Mouse (Mus musculus) forebrain, embryonic 16.5 days (tissue): ENCODE measurements around the gene Tcf7l2. TPM values are rescaled to one million over a fixed set of nuclear protein-coding genes. Genes with fewer than 3 reads are reported as not detected.
A peak's percentile ranks its signal among the peaks of the same experiment; 100 is the strongest.

Experiments used
- ATAC-seq: fragments of 200-750 bp; cut with Nextera tagmentation; 2 replicates; pipeline ENCODE4 v1.8.0; 2017; ENCODE audit warnings: mild to moderate bottlenecking, moderate library complexity
- H3K27ac ChIP-seq: fragments of 300-500 bp; sonication (generic); 2 replicates; pipeline ENCODE4 v1.5.1; 2014; ENCODE audit warnings: low read length, control low read depth
- H3K27me3 ChIP-seq: fragments of 300-500 bp; sonication (generic); replicated peaks from 2 replicates; pipeline ENCODE4 v1.6.1; 2014; ENCODE audit warnings: low read length; ENCODE audit not compliant: control insufficient read depth, insufficient read depth
- H3K36me3 ChIP-seq: fragments of 300-500 bp; sonication (generic); 2 replicates; pipeline ENCODE4 v1.6.1; 2014; ENCODE audit not compliant: control insufficient read depth, insufficient read depth
- H3K4me1 ChIP-seq: fragments of 300-500 bp; sonication (generic); replicated peaks from 2 replicates; pipeline ENCODE4 v1.6.1; 2014; ENCODE audit warnings: low read length; ENCODE audit not compliant: control insufficient read depth, insufficient read depth
- H3K4me2 ChIP-seq: fragments of 300-500 bp; sonication (generic); 2 replicates; pipeline ENCODE4 v1.6.1; 2014; ENCODE audit warnings: mild to moderate bottlenecking, low read length, control low read depth
- H3K4me3 ChIP-seq: fragments of 300-500 bp; sonication (generic); replicated peaks from 2 replicates; pipeline ENCODE4 v1.5.1; 2014; ENCODE audit warnings: mild to moderate bottlenecking, low read length, control low read depth
- H3K9ac ChIP-seq: fragments of 300-500 bp; sonication (generic); replicated peaks from 2 replicates; pipeline ENCODE4 v1.6.1; 2014; ENCODE audit warnings: low read depth, low read length, control low read depth
- H3K9me3 ChIP-seq: fragments of 300-500 bp; sonication (generic); 2 replicates; pipeline ENCODE4 v1.6.1; 2016; ENCODE audit warnings: low read length; ENCODE audit not compliant: control insufficient read depth
- WGBS: fragments of 180-500 bp; shearing (Covaris S2); extraction: QIAGEN DNeasy Blood & Tissue Kit; methylation state at CpG from one replicate; pipeline ENCODE4 v1.1.7; 2014; 5-methylcytosine and 5-hydroxymethylcytosine counted together
- polyA plus RNA-seq: library from polyadenylated mRNA; unstranded; fragments of >200 nt; fragmentation: Nextera tagmentation; extraction: Ambion mirVana; gene quantifications from 2 replicates; pipeline ENCODE4 v1.2.1, GENCODE M21; 2015

The Tcf7l2 gene
- polyA plus RNA-seq, 1 experiment from 2014 or later = 58.7 TPM

DNA sequence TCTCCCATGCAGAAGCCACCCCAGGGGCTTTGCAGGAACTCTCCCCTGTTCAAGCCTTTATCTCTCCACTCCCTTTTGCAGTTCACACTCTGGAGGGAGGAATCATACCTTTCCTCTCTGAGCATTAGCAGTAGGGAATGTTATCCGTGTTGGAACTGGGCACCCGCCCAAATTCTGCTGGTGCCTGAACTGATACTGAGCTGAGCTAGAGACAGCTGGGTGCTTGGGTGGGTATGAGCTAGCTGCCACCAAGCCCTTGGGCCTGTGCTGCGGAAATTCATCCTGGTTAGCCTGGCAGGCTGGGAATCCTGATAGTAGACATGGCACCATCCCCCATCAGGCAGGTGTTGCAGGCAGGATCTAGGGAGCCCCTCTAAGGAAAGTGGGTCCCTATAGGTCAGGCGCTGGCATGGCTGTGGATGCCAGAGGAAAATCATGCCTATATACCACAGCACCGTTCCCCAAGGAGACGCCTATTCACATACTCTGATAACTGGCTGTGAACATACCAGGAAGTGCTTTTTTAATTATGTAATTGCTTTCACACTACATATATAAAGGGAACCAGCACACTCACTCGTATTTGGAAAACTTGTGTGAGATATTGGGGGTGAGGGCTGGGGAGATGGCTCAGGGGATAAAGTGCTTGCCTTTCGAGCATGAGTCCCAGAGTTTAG lies 108.9 kb downstream of the Tcf7l2 start:
- Histone ChIP-seq H3K4me1 (peaks cover 13% of the 10 kb centered on the region), H3K27ac (no peak overlapping the region)

DNA sequence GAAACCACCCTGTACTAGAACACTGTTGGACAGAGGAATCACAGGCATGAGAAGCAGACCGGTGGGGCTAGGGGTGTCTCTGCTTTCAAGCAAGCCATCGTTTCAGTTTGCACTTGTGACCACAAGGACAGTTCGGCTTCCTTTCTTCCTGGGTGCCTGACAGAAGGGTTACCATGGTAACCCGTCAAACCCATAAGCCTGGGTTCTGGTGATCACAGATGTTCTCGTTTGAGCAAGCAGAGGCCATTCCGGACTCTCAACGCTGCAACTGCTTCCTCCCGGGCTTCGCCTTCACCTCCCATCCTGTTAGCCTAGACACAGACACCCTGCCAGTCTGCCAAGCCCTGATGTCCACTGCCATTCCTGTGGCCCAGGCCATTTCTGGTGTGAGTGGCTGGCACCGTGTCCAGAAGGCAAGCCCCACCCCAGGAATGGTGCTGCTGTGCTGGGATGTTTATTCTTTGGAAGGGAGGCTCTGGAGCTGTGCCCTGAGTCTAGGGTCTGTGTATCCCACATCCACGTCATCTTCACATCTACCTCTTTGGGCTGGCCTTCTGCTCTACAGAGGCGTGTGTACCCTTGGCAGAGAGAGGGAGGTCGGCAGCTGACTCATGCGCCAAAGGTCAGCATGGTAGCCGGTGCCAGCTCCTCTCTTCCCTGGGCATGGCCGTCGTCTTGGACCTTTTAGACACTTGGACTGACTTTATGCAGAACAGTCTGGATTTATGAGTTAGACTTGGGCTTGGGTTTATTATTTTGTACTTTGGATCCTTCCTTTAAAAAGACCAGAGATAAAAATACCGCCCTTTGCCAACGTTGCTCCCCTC lies 110.1 kb downstream of the Tcf7l2 start:
- ATAC-seq = 0 out of 2 replicates have a peak, but pooled peaks have one; percentile 19
- no peak overlapping the region for H3K9ac ChIP-seq
- no peak overlapping the region for H3K4me2 ChIP-seq
- H3K27ac ChIP-seq = no peak overlapping the region
- H3K36me3 ChIP-seq = no peaks in the 10 kb centered on the region
- no peak overlapping the region for H3K4me3 ChIP-seq
- 68% methylated on average over 19 of the region's 19 CpGs for WGBS
- no peaks in the 10 kb centered on the region for H3K9me3 ChIP-seq
- H3K4me1 ChIP-seq = peaks cover 12% of the 10 kb centered on the region
- H3K27me3 ChIP-seq = no peaks in the 10 kb centered on the region

More for the DNA sequence above, 108.9 kb downstream of the Tcf7l2 start:
- H3K9ac ChIP-seq = no peak overlapping the region
- no peak overlapping the region for H3K4me3 ChIP-seq
- no peaks in the 10 kb centered on the region for H3K27me3 ChIP-seq
- WGBS = 67% methylated on average over 8 of the region's 8 CpGs
- H3K4me2 ChIP-seq = no peak overlapping the region
- peak; percentile 54; the same call in 1 of the 2 replicates for ATAC-seq
- no peaks in the 10 kb centered on the region for H3K9me3 ChIP-seq
- H3K36me3 ChIP-seq = no peaks in the 10 kb centered on the region

DNA sequence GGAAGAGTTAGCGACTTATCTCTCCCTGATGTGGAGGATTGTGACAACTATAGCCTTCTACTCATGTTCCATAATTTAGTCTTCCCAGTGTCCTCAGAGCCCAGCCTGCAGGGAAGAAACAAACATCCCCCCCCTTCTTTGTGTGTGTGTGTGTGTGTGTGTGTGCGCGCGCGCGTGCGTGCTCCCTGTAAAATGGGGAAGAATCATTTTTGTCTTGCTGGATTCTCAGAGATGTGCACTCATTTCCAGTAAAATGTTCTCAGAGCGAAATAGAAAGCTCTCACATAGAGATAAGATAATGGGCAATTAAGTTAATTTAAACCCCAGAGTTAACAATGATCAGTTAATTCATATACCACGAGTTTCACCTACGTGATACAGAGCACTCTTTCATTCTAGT lies 112.8 kb downstream of the Tcf7l2 start:
- H3K36me3 ChIP-seq = no peaks in the 10 kb centered on the region
- H3K27ac ChIP-seq = no peak overlapping the region
- no peaks in the 10 kb centered on the region for H3K27me3 ChIP-seq
- no peaks in the 10 kb centered on the region for H3K9me3 ChIP-seq
- H3K9ac ChIP-seq = no peak overlapping the region
- peaks cover 12% of the 10 kb centered on the region for H3K4me1 ChIP-seq
- WGBS = 67% methylated on average over 10 of the region's 10 CpGs
- no peak overlapping the region for H3K4me2 ChIP-seq
- H3K4me3 ChIP-seq = no peak overlapping the region
- ATAC-seq = no peak

DNA sequence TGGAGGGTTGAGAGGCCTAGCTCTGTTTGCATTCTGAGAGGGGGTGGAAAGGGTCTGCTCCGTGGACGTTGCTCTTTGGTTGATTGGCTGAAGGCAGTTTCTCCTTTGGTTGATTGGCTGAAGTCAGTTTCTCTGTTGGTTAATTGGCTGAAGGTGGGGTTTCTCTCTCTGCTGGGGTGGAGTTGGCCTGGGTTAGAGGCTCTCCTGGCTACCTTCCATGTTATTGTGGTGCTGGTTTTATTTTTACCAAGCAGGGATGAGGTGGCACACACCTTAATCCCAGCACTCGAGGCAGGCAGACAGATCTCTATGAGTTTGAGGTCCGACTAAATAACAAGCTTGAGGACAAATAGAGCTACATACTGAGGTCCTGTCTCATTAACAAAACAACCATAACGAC lies 114.0 kb downstream of the Tcf7l2 start:
- H3K27ac ChIP-seq = no peak overlapping the region
- 82% methylated on average over 5 of the region's 5 CpGs for WGBS
- no peak overlapping the region for H3K4me3 ChIP-seq
- no peaks in the 10 kb centered on the region for H3K36me3 ChIP-seq
- H3K27me3 ChIP-seq = no peaks in the 10 kb centered on the region
- no peaks in the 10 kb centered on the region for H3K9me3 ChIP-seq
- H3K4me1 ChIP-seq = peaks cover 12% of the 10 kb centered on the region
- no peak overlapping the region for H3K4me2 ChIP-seq
- H3K9ac ChIP-seq = no peak overlapping the region
- no peak for ATAC-seq

DNA sequence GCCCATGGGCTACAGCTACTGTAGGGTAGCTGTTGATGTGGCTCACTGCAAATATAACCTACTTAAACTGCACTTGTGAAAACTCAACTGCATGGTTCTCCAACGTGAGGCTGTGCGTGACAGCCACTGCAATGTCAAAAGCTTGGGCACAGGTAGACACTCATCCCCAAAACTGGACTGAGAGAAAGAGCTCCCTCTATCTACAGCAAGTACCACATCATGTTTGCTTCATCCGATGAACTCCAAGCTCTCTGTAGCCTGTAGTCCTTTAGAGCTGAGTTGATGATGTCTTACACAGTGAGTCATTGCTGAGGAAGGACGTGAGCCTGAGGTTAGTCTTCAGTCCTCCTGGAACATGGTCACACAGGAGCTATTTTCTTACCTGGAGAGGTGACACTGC lies 115.7 kb downstream of the Tcf7l2 start:
- 94% methylated on average over 4 of the region's 4 CpGs for WGBS
- Histone ChIP-seq H3K27me3 (no peaks in the 10 kb centered on the region), H3K4me3 (no peak overlapping the region), H3K9ac (no peak overlapping the region), H3K4me1 (0 out of 2 replicates have a peak, but pooled peaks cover 2% of the 10 kb centered on the region), H3K27ac (no peak overlapping the region), H3K9me3 (no peaks in the 10 kb centered on the region), H3K36me3 (no peaks in the 10 kb centered on the region), H3K4me2 (no peak overlapping the region)
- no peak for ATAC-seq

DNA sequence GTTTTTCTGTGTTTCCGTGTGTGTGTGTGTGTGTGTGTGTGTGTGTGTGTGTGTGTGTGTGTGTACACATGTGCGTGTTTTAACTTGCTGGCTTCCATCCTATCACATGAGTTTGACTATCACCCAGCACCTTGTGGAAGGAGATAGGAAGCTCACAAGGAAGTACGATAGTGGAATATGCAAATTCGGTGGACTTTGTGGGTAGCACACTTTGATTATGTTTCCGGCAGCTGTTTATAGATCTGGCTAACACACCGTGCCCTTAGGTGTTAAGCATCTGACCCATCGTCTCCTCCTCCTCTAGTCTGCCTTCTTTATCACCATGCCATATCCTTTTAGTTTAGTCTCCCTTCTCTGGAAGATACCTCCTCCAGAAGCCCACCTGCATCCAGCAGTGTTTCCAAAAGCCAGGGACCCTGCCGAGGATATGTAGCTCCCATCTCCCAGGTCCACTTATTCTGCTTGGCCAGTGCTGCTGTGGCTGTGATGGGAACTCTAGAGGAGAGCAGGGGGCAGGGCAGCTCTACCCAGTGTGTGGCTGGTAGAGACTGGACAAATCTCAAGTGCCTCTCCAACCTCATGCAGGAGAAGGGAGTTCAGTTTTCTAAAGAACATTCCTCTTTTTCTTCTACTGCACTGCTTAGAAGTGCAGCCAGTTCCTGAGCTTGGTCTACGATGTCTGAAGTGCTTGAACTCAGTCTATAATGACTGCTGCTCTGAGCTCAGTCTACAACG lies 118.6 kb downstream of the Tcf7l2 start:
- Histone ChIP-seq H3K4me3 (no peak overlapping the region), H3K4me1 (no peaks in the 10 kb centered on the region), H3K9me3 (no peaks in the 10 kb centered on the region), H3K4me2 (no peak overlapping the region), H3K9ac (no peak overlapping the region), H3K27me3 (no peaks in the 10 kb centered on the region), H3K36me3 (no peaks in the 10 kb centered on the region), H3K27ac (no peak overlapping the region)
- ATAC-seq = no peak
- WGBS = 89% methylated on average over 10 of the region's 10 CpGs

DNA sequence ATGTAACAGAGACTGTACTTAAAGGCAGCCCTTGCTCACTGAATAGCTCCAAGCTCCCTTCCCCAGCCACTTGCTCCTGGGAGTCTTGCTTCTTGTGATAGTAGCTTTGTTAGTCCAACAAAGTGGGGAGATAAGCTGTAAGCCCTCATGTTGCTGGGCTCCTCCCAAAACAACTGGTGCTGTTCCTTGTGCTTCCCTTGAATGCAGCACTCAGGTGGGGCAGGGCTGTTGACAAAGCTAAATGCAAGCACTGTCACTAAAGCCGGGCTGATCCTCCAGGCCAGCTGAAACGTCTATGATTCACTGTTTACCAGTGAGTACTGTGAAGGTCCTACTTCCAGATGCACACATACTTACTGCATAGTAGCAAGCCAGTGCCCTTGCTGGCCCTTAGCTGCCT lies 120.1 kb downstream of the Tcf7l2 start:
- H3K4me2 ChIP-seq = no peak overlapping the region
- ATAC-seq = no peak
- no peaks in the 10 kb centered on the region for H3K27me3 ChIP-seq
- H3K9ac ChIP-seq = no peak overlapping the region
- H3K27ac ChIP-seq = no peak overlapping the region
- no peak overlapping the region for H3K4me3 ChIP-seq
- H3K4me1 ChIP-seq = no peaks in the 10 kb centered on the region
- H3K9me3 ChIP-seq = no peaks in the 10 kb centered on the region
- 75% methylated on average over 2 of the region's 2 CpGs for WGBS
- H3K36me3 ChIP-seq = no peaks in the 10 kb centered on the region

DNA sequence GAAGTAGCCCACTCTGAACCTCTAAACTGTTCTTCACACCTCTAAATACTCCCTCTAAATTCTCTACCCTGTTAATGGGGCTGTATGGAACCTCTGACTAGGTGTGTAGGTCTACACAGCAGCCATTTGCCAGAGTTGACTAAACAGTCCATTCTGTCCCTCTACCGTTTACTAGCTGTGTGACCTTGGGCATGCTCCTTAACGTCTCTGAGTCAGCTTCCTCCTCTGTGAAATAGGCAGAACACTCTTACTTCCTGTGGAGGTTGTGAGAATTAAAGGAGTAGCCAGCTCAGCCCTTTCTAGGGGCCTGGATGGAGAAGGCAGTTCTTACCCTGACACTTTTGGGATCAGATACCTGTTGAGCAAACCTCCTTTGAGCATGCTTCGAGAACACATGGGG lies 120.9 kb downstream of the Tcf7l2 start:
- Histone ChIP-seq H3K4me1 (no peaks in the 10 kb centered on the region), H3K36me3 (no peaks in the 10 kb centered on the region), H3K27ac (no peak overlapping the region), H3K9me3 (no peaks in the 10 kb centered on the region), H3K4me2 (no peak overlapping the region), H3K4me3 (no peak overlapping the region), H3K27me3 (no peaks in the 10 kb centered on the region), H3K9ac (no peak overlapping the region)
- 88% methylated on average over 3 of the region's 3 CpGs for WGBS
- no peak for ATAC-seq

DNA sequence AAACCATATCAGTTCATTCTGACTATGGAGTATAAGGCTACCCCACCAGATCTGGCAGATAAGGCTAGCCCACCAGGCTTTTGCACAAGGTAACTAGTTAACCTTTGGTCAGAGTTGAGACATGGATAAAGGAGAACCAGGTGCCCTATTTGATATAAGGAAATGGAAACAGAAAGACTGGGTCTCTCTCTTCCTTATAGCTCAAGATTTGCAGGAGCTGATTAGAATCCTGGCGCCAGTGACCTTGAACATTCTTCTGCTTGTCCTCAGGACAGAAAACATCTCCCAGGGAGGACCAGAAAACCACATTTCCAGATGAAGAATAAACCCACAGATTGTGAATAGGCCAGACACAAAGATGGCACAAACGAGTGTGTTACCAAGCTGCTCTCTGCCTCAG lies 123.4 kb downstream of the Tcf7l2 start:
- Histone ChIP-seq H3K9me3 (no peaks in the 10 kb centered on the region), H3K36me3 (no peaks in the 10 kb centered on the region), H3K4me3 (no peak overlapping the region), H3K27me3 (no peaks in the 10 kb centered on the region), H3K4me2 (no peak overlapping the region), H3K27ac (no peak overlapping the region), H3K4me1 (no peaks in the 10 kb centered on the region), H3K9ac (no peak overlapping the region)
- WGBS = 91% methylated on average over 2 of the region's 2 CpGs
- ATAC-seq = no peak
